Mouse (Mus musculus): Measurements from ENCODE around the gene Hspa1b.

- no peak for TF ChIP-seq CTCF (IDR thresholded peaks at IDR 0.05; ENCODE audit: insufficient read depth, low read depth, low read length)
- TF ChIP-seq POLR2A (IDR thresholded peaks at IDR 0.05; ENCODE audit: insufficient read depth, low read depth, low read length) = no peak
Observed at GRCm38 (mm10) chr17:35007387-35007991, 48.5 kb upstream of the Hspa1b start.

Data from olfactory bulb, adult 2 months (tissue).